Mouse (Mus musculus): ENCODE results near the gene Col8a2. TPM values are rescaled to one million over a fixed set of nuclear protein-coding genes. Genes with fewer than 3 reads are reported as not detected.

Col8a2 gene
- polyA plus RNA-seq, 1 experiment from 2014 or later = 4.9 TPM

DNA sequence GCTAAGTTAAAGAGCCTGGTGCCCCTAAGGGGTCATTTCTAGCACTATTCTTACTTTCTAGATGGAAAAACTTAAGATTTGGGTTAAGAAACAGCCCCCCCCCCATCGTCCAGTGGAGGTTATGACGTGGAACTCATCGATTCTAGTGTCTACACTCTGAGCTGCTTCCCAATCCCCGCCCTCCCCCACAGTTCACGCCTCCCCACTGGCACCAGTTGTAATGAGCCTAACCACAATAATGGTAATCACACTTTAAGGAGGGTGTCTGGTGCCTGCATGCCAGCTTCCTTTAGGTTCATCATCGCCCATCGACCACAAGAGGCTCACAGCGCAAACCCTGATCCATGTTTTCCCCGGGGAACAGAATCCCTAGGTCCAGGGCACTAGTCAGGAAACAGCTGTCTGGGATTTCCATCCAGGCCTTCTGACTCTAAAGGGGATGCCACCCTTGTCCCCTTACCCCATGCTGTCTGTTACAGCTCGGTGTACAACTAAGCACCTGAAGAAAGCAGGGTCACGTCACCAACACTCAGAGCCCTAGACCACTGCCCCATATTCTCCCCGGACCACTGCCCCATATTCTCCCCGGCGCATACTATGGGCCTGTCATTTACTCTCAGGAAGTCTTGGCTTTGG, 32.8 kb upstream of the Col8a2 start:
- Histone ChIP-seq H3K27me3 (replicated peaks) (no peaks in the 10 kb centered on the region), H3K9me3 (no peaks in the 10 kb centered on the region), H3K9ac (peak overlapping the region; percentile 100), H3K27ac (replicated peaks) (peak overlapping the region; percentile 96), H3K4me3 (peak overlapping the region; percentile 99), H3K36me3 (peaks cover 6% of the 10 kb centered on the region; the same call in 1 of the 2 replicates), H3K4me2 (peak overlapping the region; percentile 98), H3K4me1 (peaks cover 79% of the 10 kb centered on the region)
- ATAC-seq (ENCODE audit: extremely low read depth, insufficient number of reproducible peaks, low FRiP score, low TSS enrichment) = no peak
- 67% methylated on average over 14 of the region's 14 CpGs for WGBS

DNA sequence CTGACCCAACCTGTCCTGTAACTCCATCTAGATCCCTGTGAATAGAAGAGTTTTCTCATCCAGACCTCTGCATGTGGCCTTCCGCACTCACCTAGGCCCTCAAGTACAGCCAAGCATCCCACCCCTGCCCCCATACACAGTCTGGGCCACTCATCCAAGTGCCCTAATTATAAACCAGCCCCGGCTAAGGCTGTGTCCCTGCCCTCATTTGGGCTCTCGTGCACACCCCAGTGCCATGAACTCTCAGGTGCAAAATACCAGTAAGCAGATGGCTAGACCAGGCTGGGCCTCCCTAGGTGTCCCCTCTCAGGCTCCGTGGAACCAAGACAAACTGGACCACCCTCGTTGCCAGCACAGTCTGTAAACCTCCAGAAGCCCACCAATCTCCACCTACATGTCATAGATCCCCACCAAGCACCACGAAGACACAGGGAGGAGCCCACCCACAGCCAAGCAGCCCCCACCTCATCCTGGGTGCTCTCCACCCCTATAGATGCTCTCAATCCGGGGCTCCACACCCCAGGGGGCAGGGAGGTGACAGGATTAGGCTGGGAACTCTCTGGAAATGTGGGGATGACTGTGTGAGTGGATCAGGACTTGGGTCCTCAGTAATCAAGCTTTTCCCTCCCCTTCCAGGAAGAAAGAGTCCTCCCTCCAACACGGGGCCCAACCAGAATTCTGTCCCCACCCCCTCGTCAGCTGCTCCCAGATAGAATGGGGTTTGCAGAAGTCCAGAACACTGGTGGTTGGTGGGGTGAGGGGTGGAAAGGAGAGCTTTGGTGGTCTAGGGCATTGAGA, 32.1 kb upstream of the Col8a2 start:
- peak overlapping the region; percentile 98 for H3K4me2 ChIP-seq
- no peaks in the 10 kb centered on the region for H3K9me3 ChIP-seq
- peak overlapping the region; percentile 96 for H3K27ac ChIP-seq (replicated peaks)
- H3K9ac ChIP-seq = peak overlapping the region; percentile 100
- WGBS = 15% methylated on average over 9 of the region's 9 CpGs
- no peak for ATAC-seq (ENCODE audit: extremely low read depth, insufficient number of reproducible peaks, low FRiP score, low TSS enrichment)
- H3K4me1 ChIP-seq = peaks cover 79% of the 10 kb centered on the region
- H3K27me3 ChIP-seq (replicated peaks) = no peaks in the 10 kb centered on the region
- H3K36me3 ChIP-seq = peaks cover 6% of the 10 kb centered on the region; the same call in 1 of the 2 replicates
- H3K4me3 ChIP-seq = peak overlapping the region; percentile 99

DNA sequence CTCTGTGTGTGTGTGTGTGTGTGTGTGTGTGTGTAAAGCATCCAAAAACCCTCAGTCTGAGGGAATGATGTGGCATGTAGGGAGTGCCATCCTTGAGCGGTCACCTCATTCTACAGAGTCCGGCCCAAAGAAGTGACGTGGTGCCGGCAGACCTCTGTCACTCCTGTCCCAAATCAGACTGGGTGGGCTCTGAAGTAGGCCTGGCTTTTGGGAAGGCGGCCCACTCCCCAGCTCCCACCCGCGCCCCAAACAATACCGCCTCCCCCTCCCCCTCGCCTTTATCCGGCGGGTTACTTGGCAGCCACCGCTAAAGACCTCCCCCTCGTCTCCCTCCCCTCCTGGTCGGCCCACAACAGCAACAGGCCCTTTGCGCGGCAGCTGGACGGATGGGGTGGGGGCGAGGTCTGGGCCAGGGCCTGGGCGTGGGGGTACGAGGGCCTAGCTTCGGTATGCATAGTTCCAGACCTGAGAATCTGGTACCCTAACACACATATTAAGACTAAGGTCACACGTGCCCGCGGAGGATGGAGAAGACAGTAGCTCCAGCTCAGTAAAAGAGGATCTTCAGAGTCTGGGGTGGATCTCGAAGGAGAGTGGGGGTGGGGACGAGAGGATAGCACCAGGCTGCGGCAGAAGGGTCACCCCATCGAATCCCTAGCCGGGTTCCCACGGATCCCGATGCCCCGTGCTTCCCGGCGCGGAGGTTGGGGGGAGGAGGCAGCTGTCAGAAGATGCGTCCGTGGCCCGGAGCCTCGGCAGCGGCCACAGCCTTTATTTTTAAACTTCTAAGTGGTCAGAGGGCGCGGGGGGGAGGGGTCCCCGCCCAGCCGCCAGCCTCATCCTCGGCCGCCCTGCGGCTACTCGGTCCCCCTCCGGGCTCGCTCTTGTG, 31.2 kb upstream of the Col8a2 start:
- WGBS = under 1% methylated on average over 50 of the region's 50 CpGs
- peak overlapping the region; percentile 99 for H3K4me3 ChIP-seq

DNA sequence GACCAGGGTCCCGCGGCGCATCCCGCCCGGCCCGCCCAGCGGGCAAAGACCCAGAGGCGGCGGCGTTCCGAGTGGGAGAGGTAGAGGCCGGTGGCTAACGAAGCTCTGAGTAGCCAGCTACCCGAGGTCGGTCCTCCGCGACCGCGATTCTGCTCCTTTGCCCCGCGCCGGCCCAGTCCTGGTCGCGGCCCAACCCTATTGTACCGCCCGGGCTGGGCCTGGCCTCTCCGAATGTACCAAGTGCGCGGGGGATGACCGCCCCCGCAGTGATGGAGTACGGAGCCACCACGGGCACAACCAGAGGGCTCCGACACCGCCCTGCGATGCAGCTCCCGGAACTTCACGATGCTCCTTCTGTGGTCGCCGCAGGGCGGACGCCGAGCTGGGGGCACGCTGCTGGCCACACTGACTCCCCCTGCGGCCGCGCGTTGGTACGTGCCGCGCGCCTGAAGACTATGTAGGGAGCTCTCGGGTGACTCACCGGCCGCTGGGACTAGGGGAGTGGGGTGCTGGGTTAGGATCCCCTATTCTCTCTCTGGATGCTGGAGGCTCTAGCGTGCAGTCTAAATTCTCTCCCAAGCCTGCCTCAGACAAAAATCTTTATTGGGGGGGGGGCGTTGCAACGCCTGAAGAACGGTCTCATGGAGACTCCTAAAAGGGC, 30.3 kb upstream of the Col8a2 start, which contains the start of gene Map7d1:
Gene Map7d1, minus strand, starts transcription at position 213 of the 661 bp plus-strand sequence.
- Histone ChIP-seq H3K4me1 (peaks cover 80% of the 10 kb centered on the region), H3K4me3 (peak within 1 kb of the TSS; percentile 99), H3K27me3 (replicated peaks) (no peaks in the 10 kb centered on the region), H3K27ac (replicated peaks) (peak within 1 kb of the TSS; percentile 96), H3K36me3 (no peaks in the 10 kb centered on the region), H3K9ac (peak within 1 kb of the TSS; percentile 100), H3K4me2 (peak within 1 kb of the TSS; percentile 98), H3K9me3 (no peaks in the 10 kb centered on the region)
- under 1% methylated on average over 59 of the region's 59 CpGs for WGBS
- peak; percentile 84 for ATAC-seq (ENCODE audit: extremely low read depth, insufficient number of reproducible peaks, low FRiP score, low TSS enrichment)

More for the DNA sequence above, 31.2 kb upstream of the Col8a2 start:
- Histone ChIP-seq H3K9ac (peak overlapping the region; percentile 100), H3K4me2 (peak overlapping the region; percentile 98), H3K4me1 (peaks cover 80% of the 10 kb centered on the region), H3K36me3 (peaks cover 5% of the 10 kb centered on the region; the same call in 1 of the 2 replicates), H3K27ac (replicated peaks) (peak overlapping the region; percentile 96), H3K9me3 (no peaks in the 10 kb centered on the region), H3K27me3 (replicated peaks) (no peaks in the 10 kb centered on the region)
- no peak for ATAC-seq (ENCODE audit: extremely low read depth, insufficient number of reproducible peaks, low FRiP score, low TSS enrichment)

DNA sequence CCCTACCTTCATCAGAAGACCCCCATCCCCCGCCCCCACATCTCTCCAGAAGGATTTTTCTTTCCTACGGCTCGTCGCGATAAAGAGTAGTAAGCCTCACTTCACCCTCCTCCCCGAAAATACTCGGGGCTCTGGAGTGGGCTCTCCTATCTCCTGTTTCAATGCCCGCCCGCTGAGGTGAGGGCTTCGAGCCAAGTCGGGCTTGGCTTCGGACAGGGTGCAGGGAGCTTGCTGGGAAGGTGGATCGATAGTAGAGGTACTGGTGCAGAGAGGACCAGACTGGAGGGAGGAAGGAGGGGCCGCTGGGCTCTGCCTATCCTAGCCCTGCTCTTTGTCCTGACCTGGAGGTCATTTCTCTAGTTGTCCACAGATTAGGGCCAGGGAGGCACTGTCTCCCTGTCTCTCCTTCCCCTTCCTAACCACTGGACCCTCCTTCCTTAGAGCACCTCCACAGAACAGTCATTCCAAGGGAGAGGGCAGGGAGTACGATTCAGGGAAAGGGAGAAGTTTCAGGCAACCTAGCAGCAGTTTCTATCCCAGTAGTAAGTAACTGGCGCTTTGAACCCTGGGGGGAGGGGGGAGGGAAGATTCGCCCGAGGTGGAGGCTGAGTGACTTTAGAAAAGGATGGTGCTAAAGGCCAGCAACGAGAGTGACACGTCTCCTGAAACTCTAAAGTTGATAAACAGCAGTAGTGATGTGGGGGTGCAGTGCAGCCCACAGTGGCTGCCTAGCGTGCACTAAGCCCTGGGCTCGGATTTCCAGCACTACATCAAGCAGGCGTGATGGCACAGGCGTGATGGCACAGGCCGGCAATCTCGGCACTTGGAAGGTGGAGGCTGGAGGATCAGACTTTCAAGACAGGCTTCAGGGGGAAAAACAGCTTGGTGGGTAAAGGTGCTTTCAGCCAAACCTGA, 29.4 kb upstream of the Col8a2 start:
- ATAC-seq (ENCODE audit: extremely low read depth, insufficient number of reproducible peaks, low FRiP score, low TSS enrichment) = no peak

DNA sequence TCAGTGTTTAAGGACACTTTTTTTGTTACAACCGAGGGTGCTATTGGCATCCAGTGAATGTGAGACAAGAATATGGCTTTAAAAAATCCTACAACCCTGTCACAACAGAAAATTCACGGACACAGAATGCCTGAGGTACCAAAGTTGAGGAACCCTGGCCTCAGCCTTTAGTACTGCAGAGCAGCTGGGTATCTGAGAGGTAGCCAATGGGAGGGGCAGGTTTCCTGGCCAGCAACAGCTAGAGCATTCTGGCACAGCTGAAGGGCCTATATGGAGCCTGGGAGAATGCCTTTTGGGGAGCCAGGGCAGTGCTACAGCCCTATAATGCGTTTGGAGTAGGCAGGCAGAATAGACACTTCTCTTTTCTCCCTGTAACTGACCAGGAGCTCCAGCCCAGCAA, 27.5 kb upstream of the Col8a2 start:
- 25% methylated on average over 3 of the region's 3 CpGs for WGBS

More for the DNA sequence above, 29.4 kb upstream of the Col8a2 start:
- Histone ChIP-seq H3K9me3 (no peaks in the 10 kb centered on the region), H3K9ac (peak overlapping the region; percentile 100), H3K27ac (replicated peaks) (peak overlapping the region; percentile 96), H3K4me3 (peak overlapping the region; percentile 99), H3K4me1 (peaks cover 77% of the 10 kb centered on the region), H3K27me3 (replicated peaks) (no peaks in the 10 kb centered on the region), H3K36me3 (no peaks in the 10 kb centered on the region), H3K4me2 (peak overlapping the region; percentile 98)
- 5% methylated on average over 26 of the region's 26 CpGs for WGBS

DNA sequence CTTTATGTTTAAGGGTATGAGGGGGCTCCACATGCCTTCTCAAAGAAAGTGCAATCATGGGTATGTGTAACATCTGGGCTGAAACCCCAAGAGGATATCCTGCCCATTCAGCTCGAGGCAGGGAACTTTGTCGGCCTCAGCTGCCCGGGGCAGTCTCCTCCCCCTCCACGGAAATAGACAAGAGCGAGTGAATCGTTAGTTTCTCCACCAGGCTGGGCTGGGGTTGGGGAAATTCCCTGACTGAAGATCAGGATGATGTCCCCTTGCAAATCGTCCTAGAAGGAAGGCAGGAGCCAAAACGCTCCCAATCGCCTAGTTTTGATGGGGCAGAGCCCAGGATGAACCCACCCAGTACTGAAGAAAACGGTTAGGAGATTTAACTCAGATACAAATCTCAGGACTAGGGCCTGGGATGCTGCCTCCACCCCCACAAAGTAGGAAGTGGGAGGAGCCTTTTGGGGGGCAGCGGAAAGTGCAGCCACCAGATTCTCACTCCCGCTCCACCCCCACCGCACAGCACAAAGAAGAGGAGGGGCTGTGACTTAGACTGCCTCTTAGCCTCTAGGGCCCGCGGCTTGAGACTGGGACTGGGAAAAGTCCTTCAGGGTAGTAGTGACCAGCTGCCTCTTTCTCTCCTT, 27.0 kb upstream of the Col8a2 start:
- Histone ChIP-seq H3K27me3 (replicated peaks) (no peaks in the 10 kb centered on the region), H3K27ac (replicated peaks) (peak overlapping the region; percentile 95), H3K4me1 (peaks cover 65% of the 10 kb centered on the region), H3K4me3 (peak overlapping the region; percentile 28), H3K4me2 (peak overlapping the region; percentile 93), H3K9ac (peak overlapping the region; percentile 69), H3K36me3 (0 out of 2 replicates have a peak, but pooled peaks cover 2% of the 10 kb centered on the region), H3K9me3 (no peaks in the 10 kb centered on the region)
- under 1% methylated on average over 15 of the region's 15 CpGs for WGBS
- no peak for ATAC-seq (ENCODE audit: extremely low read depth, insufficient number of reproducible peaks, low FRiP score, low TSS enrichment)

More for the DNA sequence above, 27.5 kb upstream of the Col8a2 start:
- H3K4me3 ChIP-seq = no peak overlapping the region
- peak overlapping the region; percentile 95 for H3K27ac ChIP-seq (replicated peaks)
- H3K36me3 ChIP-seq = 0 out of 2 replicates have a peak, but pooled peaks cover 2% of the 10 kb centered on the region
- peaks cover 71% of the 10 kb centered on the region for H3K4me1 ChIP-seq
- H3K9me3 ChIP-seq = no peaks in the 10 kb centered on the region
- no peak for ATAC-seq (ENCODE audit: extremely low read depth, insufficient number of reproducible peaks, low FRiP score, low TSS enrichment)
- no peaks in the 10 kb centered on the region for H3K27me3 ChIP-seq (replicated peaks)
- H3K4me2 ChIP-seq = peak overlapping the region; percentile 93
- H3K9ac ChIP-seq = peak overlapping the region; percentile 69

DNA sequence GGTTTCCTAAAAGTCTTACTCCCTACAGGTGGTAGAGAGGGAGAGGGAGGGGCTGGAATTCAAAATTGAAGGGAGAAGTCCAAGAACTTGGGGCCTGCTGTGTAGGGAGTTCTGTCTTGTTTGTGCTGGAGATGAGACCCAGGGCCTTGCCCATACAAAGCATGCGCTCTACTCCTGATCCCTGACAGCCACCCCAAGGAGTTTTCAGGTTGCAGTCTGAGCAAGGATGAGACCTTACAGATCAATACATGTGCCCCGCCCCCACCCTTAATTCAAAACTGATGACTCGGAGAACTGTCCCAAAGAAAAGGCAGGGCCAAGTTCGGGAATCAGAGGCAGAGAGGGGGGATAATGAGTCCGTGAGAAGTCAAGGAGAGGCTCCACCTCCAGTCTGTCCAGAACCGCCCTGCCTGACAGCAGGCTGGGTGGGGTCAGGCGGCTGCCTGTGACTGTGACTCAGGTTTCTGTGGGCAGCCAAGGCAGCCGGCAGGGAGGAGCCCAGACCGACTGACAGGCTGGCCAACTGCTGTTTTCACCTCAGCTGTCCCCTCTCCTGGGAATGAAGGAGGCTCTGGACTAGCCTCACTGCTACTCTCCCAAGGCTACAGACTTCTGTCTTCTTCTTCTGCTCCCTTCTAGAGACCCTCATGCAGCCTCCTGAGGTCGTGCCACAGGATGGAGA, 25.9 kb upstream of the Col8a2 start:
- peak; percentile 22; the same call in 1 of the 2 replicates for ATAC-seq (ENCODE audit: extremely low read depth, insufficient number of reproducible peaks, low FRiP score, low TSS enrichment)

DNA sequence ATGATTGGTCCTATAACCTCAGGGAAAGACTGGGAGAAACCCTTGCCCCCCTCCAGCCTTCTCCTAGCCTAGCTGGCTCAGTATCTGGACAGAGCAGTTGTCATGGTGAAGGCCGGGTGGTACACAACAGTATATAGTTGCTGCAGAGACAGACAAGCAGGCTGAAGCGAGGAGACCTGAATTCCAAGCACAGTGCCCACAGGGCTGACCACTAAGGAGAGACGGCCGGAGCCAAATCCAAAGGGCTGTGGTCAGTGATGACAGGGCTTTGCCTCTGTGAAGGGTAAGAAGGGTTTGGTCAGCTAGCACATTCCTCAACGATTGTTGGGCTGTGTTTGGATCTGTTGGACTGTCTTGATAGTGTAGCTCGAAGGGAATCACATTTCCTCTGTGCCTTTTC, 25.3 kb upstream of the Col8a2 start:
- H3K27ac ChIP-seq (replicated peaks) = peak overlapping the region; percentile 95
- WGBS = 49% methylated on average over 6 of the region's 6 CpGs
- 0 out of 2 replicates have a peak, but pooled peaks cover 8% of the 10 kb centered on the region for H3K36me3 ChIP-seq
- 0 out of 2 replicates have a peak overlapping the region, but pooled peaks have one; percentile 8 for H3K4me3 ChIP-seq
- no peak for ATAC-seq (ENCODE audit: extremely low read depth, insufficient number of reproducible peaks, low FRiP score, low TSS enrichment)
- no peaks in the 10 kb centered on the region for H3K27me3 ChIP-seq (replicated peaks)
- H3K4me2 ChIP-seq = peak overlapping the region; percentile 93
- H3K9me3 ChIP-seq = no peaks in the 10 kb centered on the region
- peaks cover 61% of the 10 kb centered on the region for H3K4me1 ChIP-seq
- peak overlapping the region; percentile 69 for H3K9ac ChIP-seq

More for the DNA sequence above, 25.9 kb upstream of the Col8a2 start:
- WGBS = 5% methylated on average over 10 of the region's 10 CpGs
- Histone ChIP-seq H3K27ac (replicated peaks) (peak overlapping the region; percentile 95), H3K9me3 (no peaks in the 10 kb centered on the region), H3K4me1 (peaks cover 61% of the 10 kb centered on the region), H3K4me2 (peak overlapping the region; percentile 93), H3K36me3 (0 out of 2 replicates have a peak, but pooled peaks cover 8% of the 10 kb centered on the region), H3K27me3 (replicated peaks) (no peaks in the 10 kb centered on the region), H3K9ac (peak overlapping the region; percentile 69), H3K4me3 (peak overlapping the region; percentile 28)

All from heart, embryonic 13.5 days (tissue).